Mouse (Mus musculus): ENCODE data around the gene Snx33.
"Not testable (repeated sequence)": the region's sequence is repeated elsewhere in the genome, so short reads cannot be mapped to it uniquely, and the experiment has no call there.

The Snx33 gene

GRCm38 (mm10) chr9:56926025-56926360, 2.2 kb downstream of the Snx33 start:
- no peak for DNase-seq (ENCODE audit: inconsistent age in 2 of 2, low spot score in 1 of 2)

GRCm38 (mm10) chr9:56925291-56926024, 2.7 kb downstream of the Snx33 start:
- peak in 1 of 2 experiments; percentile 58 for DNase-seq (ENCODE audit: inconsistent age in 2 of 2, low spot score in 1 of 2)

- peak; percentile 98 to 99 for DNase-seq (ENCODE audit: inconsistent age in 2 of 2, low spot score in 1 of 2)
These were observed 3.5 kb downstream of the Snx33 start for GRCm38 (mm10) chr9:56924651-56925027.

GRCm38 (mm10) chr9:56923841-56924650, 4.1 kb downstream of the Snx33 start:
- DNase-seq (ENCODE audit: inconsistent age in 2 of 2, low spot score in 1 of 2): peak in 1 of 2 experiments; percentile 40

GRCm38 (mm10) chr9:56922746-56923145, 5.4 kb downstream of the Snx33 start:
- DNase-seq (ENCODE audit: inconsistent age in 2 of 2, low spot score in 1 of 2): no peak

- DNase-seq (ENCODE audit: inconsistent age in 2 of 2, low spot score in 1 of 2): no peak
These were observed 9.7 kb downstream of the Snx33 start for GRCm38 (mm10) chr9:56918466-56918865.

GRCm38 (mm10) chr9:56917131-56917530, 11.0 kb downstream of the Snx33 start:
- no peak for DNase-seq (ENCODE audit: inconsistent age in 2 of 2, low spot score in 1 of 2)

GRCm38 (mm10) chr9:56915695-56916410, 12.3 kb downstream of the Snx33 start:
- DNase-seq (ENCODE audit: inconsistent age in 2 of 2, low spot score in 1 of 2): peak in 1 of 2 experiments; percentile 62

GRCm38 (mm10) chr9:56915116-56915515, 13.1 kb downstream of the Snx33 start:
- no peak for DNase-seq (ENCODE audit: inconsistent age in 2 of 2, low spot score in 1 of 2)

GRCm38 (mm10) chr9:56913991-56914390, 14.2 kb downstream of the Snx33 start:
- no peak for DNase-seq (ENCODE audit: inconsistent age in 2 of 2, low spot score in 1 of 2)

- DNase-seq (ENCODE audit: inconsistent age in 2 of 2, low spot score in 1 of 2): no peak
These were observed 17.2 kb downstream of the Snx33 start for GRCm38 (mm10) chr9:56911017-56911416.

GRCm38 (mm10) chr9:56909991-56910390, 18.2 kb downstream of the Snx33 start:
- not testable (repeated sequence) for DNase-seq (ENCODE audit: inconsistent age in 2 of 2, low spot score in 1 of 2)

- peak in 1 of 2 experiments; percentile 55 for DNase-seq (ENCODE audit: inconsistent age in 2 of 2, low spot score in 1 of 2)
These were observed 20.6 kb downstream of the Snx33 start for GRCm38 (mm10) chr9:56907549-56907948.

GRCm38 (mm10) chr9:56903662-56904061, 24.5 kb downstream of the Snx33 start:
- DNase-seq (ENCODE audit: inconsistent age in 2 of 2, low spot score in 1 of 2): no peak

GRCm38 (mm10) chr9:56901187-56901586, 27.0 kb downstream of the Snx33 start:
- no peak for DNase-seq (ENCODE audit: inconsistent age in 2 of 2, low spot score in 1 of 2)

- DNase-seq (ENCODE audit: inconsistent age in 2 of 2, low spot score in 1 of 2): no peak
These were observed 27.6 kb downstream of the Snx33 start for GRCm38 (mm10) chr9:56900571-56900970.

- DNase-seq (ENCODE audit: inconsistent age in 2 of 2, low spot score in 1 of 2): no peak
These were observed 28.1 kb downstream of the Snx33 start for GRCm38 (mm10) chr9:56900060-56900459.

GRCm38 (mm10) chr9:56899409-56899808, 28.8 kb downstream of the Snx33 start:
- no peak for DNase-seq (ENCODE audit: inconsistent age in 2 of 2, low spot score in 1 of 2)

- DNase-seq (ENCODE audit: inconsistent age in 2 of 2, low spot score in 1 of 2): no peak
These were observed 31.4 kb downstream of the Snx33 start for GRCm38 (mm10) chr9:56896779-56897178.

- DNase-seq (ENCODE audit: inconsistent age in 2 of 2, low spot score in 1 of 2): peak; percentile 50 to 71
These were observed 34.2 kb downstream of the Snx33 start for GRCm38 (mm10) chr9:56894006-56894405.

- DNase-seq (ENCODE audit: inconsistent age in 2 of 2, low spot score in 1 of 2): no peak
These were observed 34.9 kb downstream of the Snx33 start for GRCm38 (mm10) chr9:56893313-56893712.

- DNase-seq (ENCODE audit: inconsistent age in 2 of 2, low spot score in 1 of 2): no peak
These were observed 36.1 kb downstream of the Snx33 start for GRCm38 (mm10) chr9:56892111-56892510.

All from adrenal gland, adult (tissue).